Mouse (Mus musculus) CH12.LX (cell line): ENCODE measurements around the gene Begain. TPM values are rescaled to one million over a fixed set of nuclear protein-coding genes. Genes with fewer than 3 reads are reported as not detected.

Experiments used
- DNase-seq: peaks from one replicate; pipeline ENCODE4 v3.0.0-alpha.2; 2013; ENCODE audit errors: extremely low read depth
- H3K27ac ChIP-seq: 2 replicates; pipeline ENCODE4 v1.5.1; 2012; ENCODE audit warnings: low read depth, mild to moderate bottlenecking, control low read depth, moderate library complexity; ENCODE audit not compliant: insufficient read depth
- H3K27me3 ChIP-seq: replicated peaks from 2 replicates; pipeline ENCODE3; 2012; ENCODE audit warnings: inconsistent platforms
- H3K36me3 ChIP-seq, 2 experiments: replicated peaks in 1 of 2; 2 replicates each; pipeline versions ENCODE3 to v1.6.1; 2012; ENCODE audit warnings: inconsistent platforms in 1 of 2, low read length in 1 of 2, mild to moderate bottlenecking in 1 of 2, mixed read lengths in 1 of 2, moderate library complexity in 1 of 2; ENCODE audit not compliant: control insufficient read depth in 1 of 2, insufficient read depth in 1 of 2
- H3K4me1 ChIP-seq, 2 experiments: 2 replicates each; pipeline ENCODE4 v1.6.1; 2012; ENCODE audit warnings: inconsistent platforms in 1 of 2, moderate library complexity in 1 of 2; ENCODE audit not compliant: insufficient read depth in 2 of 2, control insufficient read depth in 1 of 2
- H3K4me2 ChIP-seq: 2 replicates; pipeline ENCODE4 v1.6.1; 2012; ENCODE audit warnings: low read depth, mild to moderate bottlenecking, control low read depth; ENCODE audit not compliant: poor library complexity, insufficient read depth, severe bottlenecking
- H3K4me3 ChIP-seq, 3 experiments: fragments of 150-350 bp in 1 of 3; sonication (generic) in 1 of 3; replicated peaks in 1 of 3; 2 replicates each; pipeline versions ENCODE3 to v1.5.1; 2011 to 2012; ENCODE audit warnings: low read depth in 2 of 3, low read length in 2 of 3, mild to moderate bottlenecking in 2 of 3, moderate library complexity in 2 of 3, control low read depth in 1 of 3, improper control_type of control experiment in 1 of 3, inconsistent platforms in 1 of 3, mixed read lengths in 1 of 3; ENCODE audit not compliant: poor library complexity in 1 of 3
- H3K79me2 ChIP-seq: replicated peaks from 2 replicates; pipeline ENCODE4 v1.6.1; 2012; ENCODE audit warnings: mild to moderate bottlenecking, moderate library complexity; ENCODE audit not compliant: control insufficient read depth, poor library complexity, insufficient read depth, severe bottlenecking; ENCODE audit errors: extremely low read depth
- H3K9ac ChIP-seq: 2 replicates; pipeline ENCODE4 v1.6.1; 2012; ENCODE audit warnings: low read depth, mild to moderate bottlenecking, control low read depth, moderate library complexity; ENCODE audit not compliant: insufficient read depth
- H3K9me3 ChIP-seq: replicated peaks from 2 replicates; pipeline ENCODE3; 2012; ENCODE audit warnings: low read length, inconsistent platforms, mixed read lengths
- CHD1 ChIP-seq: IDR thresholded peaks from 2 replicates; pipeline ENCODE4 v1.6.1; 2012; ENCODE audit warnings: low read depth, low read length, improper control_type of control experiment, inconsistent platforms
- CHD2 ChIP-seq: IDR thresholded peaks from 2 replicates; pipeline ENCODE4 v1.6.1; 2011; ENCODE audit warnings: low read length, improper control_type of control experiment
- CTCF ChIP-seq, 2 experiments: IDR thresholded peaks in 1 of 2; conservative IDR thresholded peaks in 1 of 2; 2 replicates each; pipeline ENCODE4 v1.5.1; 2011 to 2012; ENCODE audit warnings: low read depth in 2 of 2, low read length in 2 of 2, improper control_type of control experiment in 1 of 2, inconsistent platforms in 1 of 2, mild to moderate bottlenecking in 1 of 2, moderate library complexity in 1 of 2
- E2F4 ChIP-seq: IDR thresholded peaks from 2 replicates; pipeline ENCODE4 v1.6.1; 2011; ENCODE audit warnings: low read depth, low read length, improper control_type of control experiment; ENCODE audit not compliant: insufficient replicate concordance
- HCFC1 ChIP-seq: IDR thresholded peaks from 2 replicates; pipeline ENCODE4 v1.6.1; 2012; ENCODE audit warnings: low read depth, mild to moderate bottlenecking, inconsistent platforms, low read length, improper control_type of control experiment
- IRF4 ChIP-seq: IDR thresholded peaks from 2 replicates; pipeline ENCODE4 v1.6.1; 2014; ENCODE audit warnings: low read depth, mild to moderate bottlenecking, inconsistent platforms, low read length, improper control_type of control experiment
- JUN ChIP-seq: IDR thresholded peaks from 2 replicates; pipeline ENCODE4 v1.6.1; 2011; ENCODE audit warnings: low read depth, mild to moderate bottlenecking, low read length, improper control_type of control experiment, moderate library complexity; ENCODE audit not compliant: insufficient read depth
- MAX ChIP-seq: IDR thresholded peaks from 2 replicates; pipeline ENCODE4 v1.6.1; 2011; ENCODE audit warnings: low read length, improper control_type of control experiment
- MAZ ChIP-seq: IDR thresholded peaks from 2 replicates; pipeline ENCODE4 v1.6.1; 2012; ENCODE audit warnings: low read depth, mild to moderate bottlenecking, inconsistent platforms, low read length, improper control_type of control experiment, moderate library complexity
- MEF2A ChIP-seq: IDR thresholded peaks from 2 replicates; pipeline ENCODE4 v1.6.1; 2014; ENCODE audit warnings: low read depth, mild to moderate bottlenecking, inconsistent platforms, low read length, improper control_type of control experiment, borderline replicate concordance
- MXI1 ChIP-seq: IDR thresholded peaks from 2 replicates; pipeline ENCODE4 v1.6.1; 2011; ENCODE audit warnings: mild to moderate bottlenecking, low read depth, low read length, improper control_type of control experiment
- MYC ChIP-seq: IDR thresholded peaks from 2 replicates; pipeline ENCODE4 v1.6.1; 2011; ENCODE audit warnings: low read depth, mild to moderate bottlenecking, improper control_type of control experiment, low read length
- NRF1 ChIP-seq: IDR thresholded peaks from 2 replicates; pipeline ENCODE4 v1.6.1; 2014; ENCODE audit warnings: low read depth, mild to moderate bottlenecking, inconsistent platforms, low read length, improper control_type of control experiment, moderate library complexity
- PAX5 ChIP-seq: IDR thresholded peaks from 2 replicates; pipeline ENCODE4 v1.6.1; 2012; ENCODE audit warnings: low read length, inconsistent platforms, mixed read lengths
- POLR2AphosphoS2 ChIP-seq: IDR thresholded peaks from 2 replicates; pipeline ENCODE4 v1.6.1; 2011; ENCODE audit warnings: low read depth, low read length, improper control_type of control experiment
- SIN3A ChIP-seq: IDR thresholded peaks from 2 replicates; pipeline ENCODE4 v1.6.1; 2012; ENCODE audit warnings: low read length, improper control_type of control experiment, inconsistent platforms
- TBP ChIP-seq: conservative IDR thresholded peaks from 2 replicates; pipeline ENCODE4 v1.6.1; 2011; ENCODE audit warnings: low read depth, low read length, improper control_type of control experiment
- dilution Hi-C: fragments of 300-500 bp; cut with MboI; formaldehyde crosslinking; loops from 2 replicates; pipeline ENCODE4 v1.14.3; 2020; ENCODE audit warnings: low sequenced_read_pairs; ENCODE audit not compliant: extremely low pct_unique_long_range_greater_than_20kb, extremely low pct_ligation_motif_present
- in situ Hi-C: fragments of 300-500 bp; cut with MboI; formaldehyde crosslinking; loops from 3 replicates; pipeline ENCODE4 v1.14.3; 2019; ENCODE audit warnings: low sequenced_read_pairs, low pct_ligation_motif_present, low pct_unique_long_range_greater_than_20kb, mixed read lengths
- polyA plus RNA-seq: library from polyadenylated mRNA; unstranded; fragments of >175 nt; gene quantifications from 2 replicates; pipeline ENCODE4 v1.2.1, GENCODE M21; 2012; ENCODE audit warnings: low read depth; ENCODE audit not compliant: insufficient read length
- total RNA-seq, 2 experiments: library from RNA; depleted of rRNA; stranded (reverse); fragments of 300-350 nt in 1 of 2; fragments of >200 nt in 1 of 2; gene quantifications; 2 replicates each; pipeline ENCODE4 v1.2.3; 2012 to 2014

Gene Begain
- total and polyA plus RNA-seq, 3 experiments: 0.08 to 0.89 TPM; not detected in 1

DNA sequence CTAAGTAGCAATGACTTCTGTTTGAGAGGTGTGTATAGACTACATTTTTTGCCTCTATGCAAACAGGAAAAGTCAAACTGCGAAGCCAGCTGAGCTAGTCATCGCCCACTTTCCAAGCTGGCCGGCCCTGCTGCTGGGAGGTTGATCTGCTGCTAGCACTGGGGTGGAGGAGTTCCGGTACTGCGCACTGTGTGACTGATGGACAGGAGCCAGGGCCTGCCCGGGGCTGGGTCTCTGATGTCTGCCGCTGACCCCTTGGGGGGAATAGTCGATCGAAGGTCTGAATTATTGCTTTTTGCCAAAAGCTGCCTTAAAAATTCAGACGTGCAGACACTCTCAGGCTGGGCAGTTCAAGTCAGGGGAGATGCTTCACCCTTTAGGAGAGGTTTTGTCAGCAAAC lies 47.1 kb upstream of the Begain start:
- Histone ChIP-seq H3K9ac (no peak overlapping the region), H3K9me3 (no peaks in the 10 kb centered on the region), H3K79me2 (no peaks in the 10 kb centered on the region), H3K4me2 (no peak overlapping the region), H3K27me3 (no peaks in the 10 kb centered on the region), H3K27ac (no peak overlapping the region), H3K4me3 (no peak overlapping the region), H3K36me3 (no peaks in the 10 kb centered on the region), H3K4me1 (peaks cover 0 to 12% of the 10 kb centered on the region in 2 experiments; a peak in 2 of 4 replicates)
- dilution Hi-C loops: no loop called here
- in situ Hi-C loops: no loop called here
- no peak for DNase-seq
- TF ChIP-seq CTCF (conservative IDR thresholded peaks at IDR 0.05 in 1 of 2, IDR thresholded peaks at IDR 0.05 in 1 of 2; ENCODE audit: low read depth in 2 of 2, low read length in 2 of 2): no peak
- no peak for TF ChIP-seq CHD2
- no peak for TF ChIP-seq PAX5
- no peak for TF ChIP-seq JUN
- TF ChIP-seq CHD1: no peak
- no peak for TF ChIP-seq NRF1
- TF ChIP-seq HCFC1: no peak
- TF ChIP-seq MAX: no peak

DNA sequence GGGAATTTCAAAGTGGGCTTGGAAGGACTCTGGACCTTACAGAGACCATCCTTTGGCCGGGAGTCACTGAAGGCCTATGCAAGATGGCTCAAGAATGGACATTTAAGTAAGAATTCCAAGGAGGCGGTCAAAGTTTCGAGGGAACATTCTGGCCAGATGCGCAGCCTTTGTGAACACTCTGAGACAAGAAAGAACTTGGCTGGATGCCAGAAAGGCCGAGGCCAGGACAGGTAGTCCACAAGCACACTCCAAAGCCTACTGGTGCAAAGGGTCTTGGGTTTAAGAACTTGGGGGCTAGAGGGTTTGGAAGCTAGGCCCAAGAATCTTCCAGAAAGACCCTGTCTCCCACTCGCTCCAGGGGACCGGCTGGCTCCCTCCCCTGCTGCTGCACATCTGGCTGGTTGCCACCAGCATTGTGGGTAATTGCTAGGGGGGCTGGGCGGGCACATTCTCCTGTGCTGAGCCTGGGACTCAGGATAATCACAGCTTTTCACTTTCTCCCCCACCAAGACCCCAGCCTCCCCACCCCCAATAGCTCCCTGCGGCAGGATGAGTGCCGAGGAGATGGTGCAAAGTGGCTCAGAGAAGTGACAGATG lies 45.1 kb upstream of the Begain start:
- in situ Hi-C loops (no loop called here), dilution Hi-C loops (no loop called here)
- Histone ChIP-seq H3K9me3 (no peaks in the 10 kb centered on the region), H3K36me3 (no peaks in the 10 kb centered on the region), H3K79me2 (no peaks in the 10 kb centered on the region), H3K9ac (no peak overlapping the region), H3K4me1 (peaks cover 0 to 13% of the 10 kb centered on the region in 2 experiments; a peak in 2 of 4 replicates), H3K27me3 (no peaks in the 10 kb centered on the region), H3K27ac (no peak overlapping the region), H3K4me2 (no peak overlapping the region), H3K4me3 (no peak overlapping the region)
- DNase-seq: no peak
- TF ChIP-seq MEF2A (no peak), PAX5 (no peak), JUN (no peak), POLR2AphosphoS2 (no peak), MXI1 (no peak), HCFC1 (no peak), E2F4 (no peak), IRF4 (no peak), TBP (no peak), MAZ (no peak), SIN3A (no peak), MYC (no peak)
